Mouse (Mus musculus): ENCODE data around the gene Hrg. TPM values are rescaled to one million over a fixed set of nuclear protein-coding genes. Genes with fewer than 3 reads are reported as not detected.

The Hrg gene
- polyA plus RNA-seq, 1 experiment from 2014 or later: 0.32 TPM

DNA sequence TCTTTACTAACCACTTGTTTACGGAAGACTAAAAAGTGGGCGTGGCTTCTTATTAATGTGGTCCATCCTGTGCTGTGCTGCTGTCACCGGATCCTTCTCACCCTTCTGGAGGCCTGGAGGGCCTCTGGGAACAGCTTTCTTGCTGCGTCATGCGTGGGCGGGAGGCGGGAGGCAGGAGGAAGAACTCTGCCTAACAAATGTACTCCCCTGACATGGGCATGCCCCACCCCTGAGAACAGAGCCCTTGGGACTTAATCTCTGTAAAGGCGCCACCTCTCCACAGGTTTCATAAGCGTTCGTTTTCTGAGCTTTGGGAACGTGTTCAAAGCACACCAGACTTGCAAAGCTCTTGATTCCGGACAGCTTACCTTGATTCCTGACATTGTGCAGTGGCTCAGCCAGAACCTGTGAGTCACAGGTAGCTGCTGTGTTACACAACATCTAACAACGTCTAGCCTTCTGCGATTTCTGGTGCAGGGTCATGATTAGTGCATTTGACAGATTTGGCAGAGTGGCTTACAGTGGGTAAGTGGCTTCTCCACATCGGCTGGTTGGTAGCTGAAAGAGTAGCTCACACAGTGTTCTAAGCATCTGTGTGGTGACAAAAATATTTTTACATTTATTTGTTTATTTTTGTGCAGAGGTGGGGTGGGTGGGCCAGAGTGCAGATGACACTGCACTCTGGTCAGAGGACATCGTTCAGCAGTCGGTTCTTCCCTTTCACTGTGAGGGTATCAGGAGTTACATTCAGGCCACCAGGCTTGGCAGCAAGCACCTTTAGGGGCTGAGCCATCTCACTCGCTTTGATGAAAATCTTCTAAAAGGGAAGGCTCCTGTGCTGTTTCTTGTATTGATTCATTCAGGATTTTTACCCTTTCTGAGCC, 30.7 kb upstream of the Hrg start:
- Histone ChIP-seq H3K9ac (ENCODE audit: low read length) (no peak overlapping the region), H3K4me1 (replicated peaks; ENCODE audit: control insufficient read depth, insufficient read depth, low read length) (no peaks in the 10 kb centered on the region), H3K4me3 (ENCODE audit: low read depth, low read length) (no peak overlapping the region), H3K27me3 (ENCODE audit: control insufficient read depth, insufficient read depth, low read length) (no peaks in the 10 kb centered on the region), H3K36me3 (ENCODE audit: control insufficient read depth, insufficient read depth, low read length) (no peaks in the 10 kb centered on the region), H3K27ac (ENCODE audit: low read depth, low read length) (no peak overlapping the region), H3K4me2 (ENCODE audit: low read depth, low read length, severe bottlenecking) (no peak overlapping the region), H3K9me3 (ENCODE audit: control insufficient read depth, low read length) (no peaks in the 10 kb centered on the region)
- ATAC-seq (replicated peaks; ENCODE audit: low FRiP score): no peak
- 69% methylated on average over 18 of the region's 18 CpGs for WGBS
- DNase-seq (ENCODE audit: low spot score): no peak

DNA sequence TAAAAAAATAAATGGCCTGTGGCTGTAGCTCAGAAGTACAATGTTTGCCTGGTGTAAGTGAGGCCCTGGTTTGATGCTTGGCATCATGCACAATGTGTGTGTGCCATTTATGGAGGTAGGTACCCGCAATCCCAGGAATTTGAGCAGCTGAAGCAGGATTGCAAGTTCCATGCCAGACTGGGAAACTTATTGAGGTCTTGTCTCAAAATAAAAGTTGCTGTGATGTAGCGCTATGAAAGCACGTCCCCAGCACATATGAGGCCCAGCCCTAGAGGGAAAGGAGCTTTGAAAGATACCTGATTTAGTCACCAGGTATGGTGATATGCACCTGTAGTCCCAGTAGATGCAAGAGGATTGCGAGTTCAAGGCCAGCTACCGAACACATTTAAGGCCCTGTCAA, 29.1 kb upstream of the Hrg start:
- WGBS: 92% methylated on average over 5 of the region's 5 CpGs
- no peaks in the 10 kb centered on the region for H3K9me3 ChIP-seq (ENCODE audit: control insufficient read depth, low read length)

DNA sequence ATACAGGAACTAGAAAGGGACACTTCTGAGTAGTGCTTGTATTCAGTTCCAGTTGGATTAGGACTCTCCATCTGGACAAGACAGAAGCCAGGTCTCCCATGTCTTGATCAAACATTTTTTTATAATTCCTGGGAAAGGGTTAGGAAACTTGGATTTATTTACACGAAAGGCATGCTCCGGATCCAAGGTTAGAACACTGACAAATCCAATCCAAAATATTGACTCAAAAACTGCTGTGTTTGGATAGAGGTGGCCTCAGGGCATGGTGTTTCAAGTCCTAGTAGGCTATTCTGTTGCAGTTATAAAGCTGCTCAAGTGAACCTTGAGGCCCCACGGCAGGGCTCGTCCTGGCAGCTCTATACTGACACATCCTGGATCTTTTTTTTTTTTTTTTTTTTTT, 28.4 kb upstream of the Hrg start:
- DNase-seq (ENCODE audit: low spot score) (no peak), ATAC-seq (replicated peaks; ENCODE audit: low FRiP score) (no peak)
- no peak overlapping the region for H3K9ac ChIP-seq (ENCODE audit: low read length)
- no peak overlapping the region for H3K27ac ChIP-seq (ENCODE audit: low read depth, low read length)
- no peaks in the 10 kb centered on the region for H3K36me3 ChIP-seq (ENCODE audit: control insufficient read depth, insufficient read depth, low read length)
- H3K4me3 ChIP-seq (ENCODE audit: low read depth, low read length): no peak overlapping the region
- no peaks in the 10 kb centered on the region for H3K4me1 ChIP-seq (replicated peaks; ENCODE audit: control insufficient read depth, insufficient read depth, low read length)
- H3K27me3 ChIP-seq (ENCODE audit: control insufficient read depth, insufficient read depth, low read length): no peaks in the 10 kb centered on the region
- H3K9me3 ChIP-seq (ENCODE audit: control insufficient read depth, low read length): no peaks in the 10 kb centered on the region
- 79% methylated on average over 4 of the region's 4 CpGs for WGBS
- H3K4me2 ChIP-seq (ENCODE audit: low read depth, low read length, severe bottlenecking): no peak overlapping the region

More for the DNA sequence above, 29.1 kb upstream of the Hrg start:
- Histone ChIP-seq H3K27me3 (ENCODE audit: control insufficient read depth, insufficient read depth, low read length) (no peaks in the 10 kb centered on the region), H3K4me2 (ENCODE audit: low read depth, low read length, severe bottlenecking) (no peak overlapping the region), H3K36me3 (ENCODE audit: control insufficient read depth, insufficient read depth, low read length) (no peaks in the 10 kb centered on the region), H3K27ac (ENCODE audit: low read depth, low read length) (no peak overlapping the region), H3K9ac (ENCODE audit: low read length) (no peak overlapping the region), H3K4me3 (ENCODE audit: low read depth, low read length) (no peak overlapping the region), H3K4me1 (replicated peaks; ENCODE audit: control insufficient read depth, insufficient read depth, low read length) (no peaks in the 10 kb centered on the region)
- no peak for DNase-seq (ENCODE audit: low spot score)
- ATAC-seq (replicated peaks; ENCODE audit: low FRiP score): no peak

DNA sequence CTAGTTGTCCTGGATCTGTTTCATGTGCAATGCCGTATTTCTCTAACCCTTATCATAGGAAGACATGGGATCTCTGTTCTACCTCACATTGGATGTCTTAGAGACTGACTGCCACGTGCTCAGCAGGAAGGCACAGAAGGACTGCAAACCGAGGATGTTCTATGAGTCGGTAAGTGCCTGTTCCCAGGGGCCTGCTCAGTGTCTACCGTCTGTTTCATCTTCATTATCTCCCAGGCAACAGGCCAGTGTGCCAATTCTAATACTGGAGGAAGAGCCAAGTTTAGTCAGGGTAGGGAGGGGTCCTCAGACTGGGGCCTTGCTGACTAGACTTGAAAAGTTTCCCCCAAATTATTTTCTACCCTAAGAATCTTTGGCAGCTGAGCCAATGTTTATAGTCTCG, 21.3 kb upstream of the Hrg start:
- H3K4me1 ChIP-seq (replicated peaks; ENCODE audit: control insufficient read depth, insufficient read depth, low read length): no peaks in the 10 kb centered on the region
- DNase-seq (ENCODE audit: low spot score): no peak
- no peak for ATAC-seq (replicated peaks; ENCODE audit: low FRiP score)

DNA sequence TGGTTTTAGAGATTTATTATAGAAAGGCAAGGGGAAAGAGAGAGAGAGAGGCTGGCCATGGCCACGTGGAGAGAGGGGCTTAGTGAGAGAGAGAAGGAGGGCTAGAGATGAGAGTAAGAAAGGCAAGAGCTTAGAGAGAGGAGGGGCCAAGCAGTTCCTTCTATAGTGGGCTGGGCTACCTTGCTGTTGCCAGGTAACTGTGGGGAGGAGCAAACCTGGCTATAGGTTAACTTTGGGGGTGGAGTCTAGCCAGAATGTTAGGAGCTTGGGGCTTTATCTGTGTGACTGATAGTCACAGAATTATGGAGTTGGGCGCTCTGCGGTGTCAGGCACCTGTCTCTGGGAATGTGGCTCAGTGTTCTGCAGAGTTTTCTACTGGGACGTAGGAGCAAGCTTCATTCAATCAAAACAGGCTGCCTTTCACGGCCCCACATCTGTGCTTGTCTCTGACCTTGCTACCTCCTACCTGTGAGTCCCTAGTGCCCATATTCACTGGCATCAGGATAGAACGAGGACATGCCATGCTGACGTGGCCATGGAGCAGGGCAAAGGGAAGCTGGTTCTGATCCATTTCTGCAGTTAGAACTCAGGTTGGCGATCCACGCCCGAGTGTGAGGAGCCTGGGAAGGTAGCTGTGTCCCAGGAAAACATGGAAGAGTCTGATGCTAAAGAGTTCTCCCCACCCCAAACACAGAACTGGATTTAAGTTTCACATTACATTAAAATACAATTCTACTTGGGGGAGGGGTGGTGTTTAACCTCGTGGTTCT, 19.3 kb upstream of the Hrg start:
- 86% methylated on average over 11 of the region's 11 CpGs for WGBS
- Histone ChIP-seq H3K9me3 (ENCODE audit: control insufficient read depth, low read length) (no peaks in the 10 kb centered on the region), H3K4me3 (ENCODE audit: low read depth, low read length) (no peak overlapping the region), H3K4me1 (replicated peaks; ENCODE audit: control insufficient read depth, insufficient read depth, low read length) (no peaks in the 10 kb centered on the region), H3K4me2 (ENCODE audit: low read depth, low read length, severe bottlenecking) (no peak overlapping the region), H3K27ac (ENCODE audit: low read depth, low read length) (no peak overlapping the region), H3K27me3 (ENCODE audit: control insufficient read depth, insufficient read depth, low read length) (no peaks in the 10 kb centered on the region), H3K9ac (ENCODE audit: low read length) (no peak overlapping the region), H3K36me3 (ENCODE audit: control insufficient read depth, insufficient read depth, low read length) (no peaks in the 10 kb centered on the region)
- ATAC-seq (replicated peaks; ENCODE audit: low FRiP score) (no peak), DNase-seq (ENCODE audit: low spot score) (no peak)

More for the DNA sequence above, 21.3 kb upstream of the Hrg start:
- Histone ChIP-seq H3K27ac (ENCODE audit: low read depth, low read length) (no peak overlapping the region), H3K4me2 (ENCODE audit: low read depth, low read length, severe bottlenecking) (no peak overlapping the region), H3K9me3 (ENCODE audit: control insufficient read depth, low read length) (no peaks in the 10 kb centered on the region), H3K36me3 (ENCODE audit: control insufficient read depth, insufficient read depth, low read length) (no peaks in the 10 kb centered on the region), H3K9ac (ENCODE audit: low read length) (no peak overlapping the region), H3K4me3 (ENCODE audit: low read depth, low read length) (no peak overlapping the region), H3K27me3 (ENCODE audit: control insufficient read depth, insufficient read depth, low read length) (no peaks in the 10 kb centered on the region)
- WGBS: 86% methylated on average over 6 of the region's 6 CpGs

DNA sequence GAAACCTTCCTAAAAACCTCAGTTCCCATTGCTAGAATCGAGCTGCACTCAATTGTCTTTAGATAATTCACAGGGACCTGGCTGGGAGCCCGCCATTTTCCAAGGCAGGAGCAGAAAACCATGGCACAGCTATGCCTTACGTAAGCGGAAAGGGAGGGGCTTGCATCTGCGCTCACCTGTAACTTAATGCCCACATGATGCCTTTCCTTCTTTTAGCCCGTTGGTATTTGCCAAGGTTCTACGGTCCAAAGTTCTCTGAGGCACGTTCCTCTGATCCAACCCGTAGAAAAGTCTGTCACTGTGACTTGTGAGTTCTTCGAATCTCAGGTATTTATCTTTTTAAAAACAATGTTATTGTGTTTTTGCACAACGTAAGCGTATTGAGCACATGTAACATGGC, 13.2 kb upstream of the Hrg start:
- H3K4me2 ChIP-seq (ENCODE audit: low read depth, low read length, severe bottlenecking): no peak overlapping the region
- no peaks in the 10 kb centered on the region for H3K9me3 ChIP-seq (ENCODE audit: control insufficient read depth, low read length)
- no peak overlapping the region for H3K4me3 ChIP-seq (ENCODE audit: low read depth, low read length)
- H3K27ac ChIP-seq (ENCODE audit: low read depth, low read length): no peak overlapping the region
- WGBS: 91% methylated on average over 12 of the region's 12 CpGs
- H3K36me3 ChIP-seq (ENCODE audit: control insufficient read depth, insufficient read depth, low read length): no peaks in the 10 kb centered on the region
- no peak for DNase-seq (ENCODE audit: low spot score)
- no peaks in the 10 kb centered on the region for H3K4me1 ChIP-seq (replicated peaks; ENCODE audit: control insufficient read depth, insufficient read depth, low read length)
- no peak for ATAC-seq (replicated peaks; ENCODE audit: low FRiP score)
- H3K27me3 ChIP-seq (ENCODE audit: control insufficient read depth, insufficient read depth, low read length): no peaks in the 10 kb centered on the region
- no peak overlapping the region for H3K9ac ChIP-seq (ENCODE audit: low read length)

DNA sequence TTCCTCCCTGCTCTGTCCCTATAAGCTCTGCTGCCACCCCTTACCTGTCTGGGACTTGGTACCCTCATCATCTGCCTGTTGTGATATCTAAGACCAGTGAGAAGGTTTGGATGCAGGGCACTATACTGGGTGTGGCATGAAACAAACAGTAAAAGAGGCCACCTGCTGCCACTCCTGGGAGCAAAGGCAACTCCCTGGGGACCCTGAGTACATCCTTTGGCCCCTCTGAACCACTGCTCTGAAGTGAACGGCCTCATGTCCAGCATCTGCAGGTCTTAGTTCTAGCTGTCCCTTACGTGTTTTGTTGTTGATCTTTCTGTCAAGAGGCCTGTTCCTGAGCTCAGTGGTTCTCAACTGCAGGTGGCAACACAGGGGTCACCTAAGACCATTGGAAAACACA, 12.3 kb upstream of the Hrg start:
- H3K4me1 ChIP-seq (replicated peaks; ENCODE audit: control insufficient read depth, insufficient read depth, low read length): no peaks in the 10 kb centered on the region
- H3K27me3 ChIP-seq (ENCODE audit: control insufficient read depth, insufficient read depth, low read length): no peaks in the 10 kb centered on the region
- no peak for ATAC-seq (replicated peaks; ENCODE audit: low FRiP score)
- no peak overlapping the region for H3K4me3 ChIP-seq (ENCODE audit: low read depth, low read length)
- no peak for DNase-seq (ENCODE audit: low spot score)
- no peak overlapping the region for H3K4me2 ChIP-seq (ENCODE audit: low read depth, low read length, severe bottlenecking)
- H3K9ac ChIP-seq (ENCODE audit: low read length): no peak overlapping the region
- no peaks in the 10 kb centered on the region for H3K36me3 ChIP-seq (ENCODE audit: control insufficient read depth, insufficient read depth, low read length)
- H3K9me3 ChIP-seq (ENCODE audit: control insufficient read depth, low read length): no peaks in the 10 kb centered on the region
- 74% methylated on average over 2 of the region's 2 CpGs for WGBS
- H3K27ac ChIP-seq (ENCODE audit: low read depth, low read length): no peak overlapping the region

DNA sequence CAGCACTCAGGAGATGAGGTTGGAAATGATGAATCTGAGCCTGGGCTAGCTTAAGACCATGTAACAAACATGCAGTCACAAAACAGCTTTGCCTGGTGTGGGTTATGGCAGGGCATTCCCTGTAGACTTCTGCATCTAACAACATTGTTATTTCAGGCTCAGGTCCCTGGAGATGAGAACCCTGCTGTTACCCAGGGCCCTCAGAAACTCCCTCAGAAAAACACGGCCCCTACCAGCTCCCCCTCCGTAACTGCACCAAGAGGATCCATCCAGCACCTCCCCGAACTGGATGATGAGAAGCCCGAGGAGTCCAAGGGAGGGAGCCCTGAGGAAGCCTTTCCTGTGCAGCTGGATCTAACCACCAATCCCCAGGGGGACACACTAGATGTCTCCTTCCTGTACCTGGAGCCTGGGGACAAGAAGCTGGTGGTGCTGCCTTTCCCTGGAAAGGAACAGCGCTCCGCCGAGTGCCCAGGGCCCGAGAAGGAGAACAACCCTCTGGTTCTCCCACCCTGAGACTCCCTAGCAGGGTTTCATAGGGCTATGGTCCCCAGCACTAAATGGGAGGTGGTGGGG, 11.7 kb upstream of the Hrg start:
- Histone ChIP-seq H3K27ac (ENCODE audit: low read depth, low read length) (no peak overlapping the region), H3K4me3 (ENCODE audit: low read depth, low read length) (no peak overlapping the region), H3K27me3 (ENCODE audit: control insufficient read depth, insufficient read depth, low read length) (no peaks in the 10 kb centered on the region), H3K4me1 (replicated peaks; ENCODE audit: control insufficient read depth, insufficient read depth, low read length) (no peaks in the 10 kb centered on the region), H3K9me3 (ENCODE audit: control insufficient read depth, low read length) (no peaks in the 10 kb centered on the region), H3K36me3 (ENCODE audit: control insufficient read depth, insufficient read depth, low read length) (no peaks in the 10 kb centered on the region), H3K4me2 (ENCODE audit: low read depth, low read length, severe bottlenecking) (no peak overlapping the region), H3K9ac (ENCODE audit: low read length) (no peak overlapping the region)
- DNase-seq (ENCODE audit: low spot score) (no peak), ATAC-seq (replicated peaks; ENCODE audit: low FRiP score) (no peak)
- WGBS: 87% methylated on average over 8 of the region's 8 CpGs
